Mouse (Mus musculus): Measurements from ENCODE around the gene Fam126a. TPM values are rescaled to one million over a fixed set of nuclear protein-coding genes. Genes with fewer than 3 reads are reported as not detected.

The Fam126a gene
- polyA plus RNA-seq (2016; fragmentation: Nextera tagmentation; extraction: Ambion mirVana), result 27.5 and 39.7 TPM in 2 replicates

- Histone ChIP-seq H3K9me3 (no peaks in the 10 kb centered on the region), H3K27ac (peak within 1 kb of the TSS; percentile 96), H3K4me3 (peak within 1 kb of the TSS; percentile 97), H3K36me3 (0 out of 2 replicates have a peak, but pooled peaks cover 3% of the 10 kb centered on the region), H3K27me3 (ENCODE audit: insufficient read depth, poor library complexity, severe bottlenecking) (no peaks in the 10 kb centered on the region), H3K4me1 (peaks cover 12% of the 10 kb centered on the region)
- 0% methylated on average over 16 of the region's 16 CpGs for whole genome bisulfite sequencing
- peak; percentile 100 for DNase-seq (ENCODE audit: low spot score)
Observed at GRCm38 (mm10) chr5:24030579-24030969, at the start of gene Fam126a. Gene Fam126a, minus strand, starts transcription at chr5:24030690.

- no peaks in the 10 kb centered on the region for H3K27me3 ChIP-seq (ENCODE audit: insufficient read depth, poor library complexity, severe bottlenecking)
Observed at GRCm38 (mm10) chr5:24078420-24079179, 48.1 kb upstream of the Fam126a start.

GRCm38 (mm10) chr5:24077739-24078306 lies 47.3 kb upstream of the Fam126a start:
- peak overlapping the region; percentile 47 for H3K4me3 ChIP-seq

More at GRCm38 (mm10) chr5:24078420-24079179, 48.1 kb upstream of the Fam126a start:
- WGBS, result 73% methylated on average over 7 of the region's 7 CpGs
- Histone ChIP-seq H3K36me3 (no peaks in the 10 kb centered on the region), H3K4me1 (peaks cover 14% of the 10 kb centered on the region), H3K9me3 (no peaks in the 10 kb centered on the region), H3K4me3 (no peak overlapping the region), H3K27ac (no peak overlapping the region)
- no peak for DNase-seq (ENCODE audit: low spot score)

GRCm38 (mm10) chr5:24076986-24077718 lies 46.7 kb upstream of the Fam126a start:
- WGBS, result 3% methylated on average over 14 of the region's 15 CpGs
- peak overlapping the region; percentile 79 for H3K27ac ChIP-seq
- DNase-seq (ENCODE audit: low spot score), result peak; percentile 89
- H3K9me3 ChIP-seq, result no peaks in the 10 kb centered on the region
- peak overlapping the region; percentile 47 for H3K4me3 ChIP-seq
- H3K4me1 ChIP-seq, result peaks cover 14% of the 10 kb centered on the region
- no peaks in the 10 kb centered on the region for H3K36me3 ChIP-seq
- no peaks in the 10 kb centered on the region for H3K27me3 ChIP-seq (ENCODE audit: insufficient read depth, poor library complexity, severe bottlenecking)

More at GRCm38 (mm10) chr5:24077739-24078306, 47.3 kb upstream of the Fam126a start:
- Histone ChIP-seq H3K36me3 (no peaks in the 10 kb centered on the region), H3K9me3 (no peaks in the 10 kb centered on the region), H3K27me3 (ENCODE audit: insufficient read depth, poor library complexity, severe bottlenecking) (no peaks in the 10 kb centered on the region), H3K27ac (peak overlapping the region; percentile 79), H3K4me1 (peaks cover 14% of the 10 kb centered on the region)
- 21% methylated on average over 7 of the region's 7 CpGs for WGBS
- DNase-seq (ENCODE audit: low spot score), result no peak

GRCm38 (mm10) chr5:24072031-24072430 lies 41.5 kb upstream of the Fam126a start:
- H3K9me3 ChIP-seq, result no peaks in the 10 kb centered on the region
- DNase-seq (ENCODE audit: low spot score), result no peak
- H3K4me3 ChIP-seq, result no peak overlapping the region
- H3K4me1 ChIP-seq, result peaks cover 4% of the 10 kb centered on the region
- H3K36me3 ChIP-seq, result no peaks in the 10 kb centered on the region
- no peaks in the 10 kb centered on the region for H3K27me3 ChIP-seq (ENCODE audit: insufficient read depth, poor library complexity, severe bottlenecking)
- no peak overlapping the region for H3K27ac ChIP-seq
- WGBS, result 70% methylated on average over 6 of the region's 6 CpGs

DNA sequence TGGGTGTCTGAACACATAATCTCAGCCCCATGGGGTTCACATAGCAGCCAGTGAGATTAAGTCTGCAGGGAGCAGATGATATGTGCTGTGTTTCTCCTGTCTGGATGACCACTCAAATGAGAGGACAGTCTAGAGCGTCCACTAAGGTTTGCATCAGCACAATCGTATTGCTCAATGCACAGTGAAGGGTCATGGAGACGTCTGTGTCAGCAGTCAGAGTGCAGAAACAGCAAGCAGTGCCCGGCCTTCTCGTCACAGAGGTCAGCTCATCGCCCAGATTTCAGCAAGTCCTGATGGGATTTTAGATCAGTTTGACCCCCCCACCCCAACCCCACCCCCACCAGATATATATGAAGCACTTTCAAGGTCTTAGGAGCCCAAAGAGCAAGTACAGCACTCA lies 38.5 kb upstream of the Fam126a start:
- Histone ChIP-seq H3K4me1 (no peaks in the 10 kb centered on the region; the same call in 1 of the 2 replicates), H3K9me3 (no peaks in the 10 kb centered on the region), H3K4me3 (no peak overlapping the region), H3K27ac (no peak overlapping the region), H3K36me3 (no peaks in the 10 kb centered on the region), H3K27me3 (ENCODE audit: insufficient read depth, poor library complexity, severe bottlenecking) (no peaks in the 10 kb centered on the region)
- 72% methylated on average over 6 of the region's 6 CpGs for WGBS
- no peak for DNase-seq (ENCODE audit: low spot score)

DNA sequence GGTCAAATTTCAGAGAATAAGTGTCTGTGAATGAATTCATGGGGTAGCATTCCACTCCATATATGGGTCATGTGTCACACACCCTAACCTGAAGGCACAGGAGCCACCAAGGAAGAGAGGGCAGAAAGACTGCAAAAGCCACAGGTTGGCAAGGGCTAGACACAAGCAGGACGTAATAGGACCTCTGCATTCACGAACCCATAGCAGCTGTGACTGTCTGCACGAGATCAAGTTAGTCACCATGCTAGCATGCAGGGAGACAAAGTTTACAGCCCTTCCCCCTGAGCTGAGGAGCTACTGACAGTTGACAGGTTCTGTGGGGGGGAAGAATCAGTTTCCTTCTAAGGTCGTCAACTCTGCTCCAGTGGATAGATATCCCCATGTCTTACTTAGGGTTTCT lies 33.1 kb upstream of the Fam126a start:
- Histone ChIP-seq H3K4me1 (no peaks in the 10 kb centered on the region; the same call in 1 of the 2 replicates), H3K27ac (no peak overlapping the region), H3K4me3 (no peak overlapping the region), H3K36me3 (no peaks in the 10 kb centered on the region), H3K9me3 (no peaks in the 10 kb centered on the region), H3K27me3 (ENCODE audit: insufficient read depth, poor library complexity, severe bottlenecking) (no peaks in the 10 kb centered on the region)
- WGBS, result 56% methylated on average over 4 of the region's 4 CpGs
- no peak for DNase-seq (ENCODE audit: low spot score)

DNA sequence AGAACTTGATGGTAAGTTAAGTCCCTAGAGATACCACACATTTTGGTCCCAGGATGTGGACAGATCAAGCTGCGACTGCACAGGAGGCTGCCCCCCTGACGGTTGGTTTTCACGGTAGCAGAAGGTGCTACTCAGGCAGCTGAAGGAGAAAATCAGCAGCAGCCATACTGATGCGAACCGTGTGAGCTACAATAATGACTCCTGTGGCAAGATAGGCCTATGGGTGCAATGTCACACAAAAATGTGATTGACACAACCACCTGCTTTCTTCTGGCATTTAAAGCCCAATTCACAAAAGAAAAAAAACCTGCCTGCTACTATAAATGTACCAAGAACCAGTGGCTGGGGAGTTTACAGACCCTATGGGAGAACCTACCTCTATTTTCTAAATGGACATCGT lies 32.5 kb upstream of the Fam126a start:
- H3K4me3 ChIP-seq, result no peak overlapping the region
- H3K9me3 ChIP-seq, result no peaks in the 10 kb centered on the region
- no peak overlapping the region for H3K27ac ChIP-seq
- WGBS, result 80% methylated on average over 6 of the region's 6 CpGs
- DNase-seq (ENCODE audit: low spot score), result no peak
- H3K27me3 ChIP-seq (ENCODE audit: insufficient read depth, poor library complexity, severe bottlenecking), result no peaks in the 10 kb centered on the region
- H3K4me1 ChIP-seq, result no peaks in the 10 kb centered on the region; the same call in 1 of the 2 replicates
- H3K36me3 ChIP-seq, result no peaks in the 10 kb centered on the region

GRCm38 (mm10) chr5:24060949-24061348 lies 30.5 kb upstream of the Fam126a start:
- 65% methylated on average over 3 of the region's 3 CpGs for WGBS
- Histone ChIP-seq H3K9me3 (no peaks in the 10 kb centered on the region), H3K4me1 (no peaks in the 10 kb centered on the region; the same call in 1 of the 2 replicates), H3K27ac (no peak overlapping the region), H3K36me3 (no peaks in the 10 kb centered on the region), H3K4me3 (no peak overlapping the region), H3K27me3 (ENCODE audit: insufficient read depth, poor library complexity, severe bottlenecking) (no peaks in the 10 kb centered on the region)
- no peak for DNase-seq (ENCODE audit: low spot score)

DNA sequence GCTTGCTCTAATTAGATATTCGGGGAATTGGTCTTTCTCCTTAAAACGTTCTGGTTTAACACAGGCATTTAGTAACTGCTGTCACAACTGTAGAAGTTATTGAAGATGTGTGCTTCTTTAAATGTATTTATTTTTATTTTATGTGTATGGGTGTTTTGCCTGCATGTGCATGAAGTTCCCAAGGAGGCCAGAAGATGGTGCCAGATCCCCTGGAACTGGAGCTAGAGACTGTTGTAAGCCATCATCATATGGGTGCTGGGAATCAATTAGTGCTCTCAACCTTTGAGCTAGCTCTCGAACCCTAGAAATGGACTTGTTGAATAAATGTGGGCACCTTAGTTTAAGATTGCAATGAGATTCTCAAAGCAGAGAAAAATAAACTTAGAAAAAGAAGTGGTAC lies 27.1 kb upstream of the Fam126a start:
- H3K4me3 ChIP-seq, result no peak overlapping the region
- no peaks in the 10 kb centered on the region for H3K9me3 ChIP-seq
- H3K27me3 ChIP-seq (ENCODE audit: insufficient read depth, poor library complexity, severe bottlenecking), result no peaks in the 10 kb centered on the region
- H3K27ac ChIP-seq, result no peak overlapping the region
- WGBS, result 66% methylated on average over 3 of the region's 3 CpGs
- DNase-seq (ENCODE audit: low spot score), result no peak
- H3K36me3 ChIP-seq, result no peaks in the 10 kb centered on the region
- peaks cover 7% of the 10 kb centered on the region; the same call in 1 of the 2 replicates for H3K4me1 ChIP-seq

- Histone ChIP-seq H3K4me3 (no peak overlapping the region), H3K36me3 (no peaks in the 10 kb centered on the region), H3K27ac (no peak overlapping the region), H3K9me3 (no peaks in the 10 kb centered on the region), H3K27me3 (ENCODE audit: insufficient read depth, poor library complexity, severe bottlenecking) (no peaks in the 10 kb centered on the region), H3K4me1 (peaks cover 11% of the 10 kb centered on the region; the same call in 1 of the 2 replicates)
- WGBS, result 82% methylated on average over 2 of the region's 2 CpGs
- no peak for DNase-seq (ENCODE audit: low spot score)
Observed at GRCm38 (mm10) chr5:24056865-24057264, 26.4 kb upstream of the Fam126a start.

GRCm38 (mm10) chr5:24054382-24054781 lies 23.9 kb upstream of the Fam126a start:
- Histone ChIP-seq H3K27ac (no peak overlapping the region), H3K4me1 (peaks cover 11% of the 10 kb centered on the region; the same call in 1 of the 2 replicates), H3K9me3 (no peaks in the 10 kb centered on the region), H3K4me3 (no peak overlapping the region), H3K36me3 (no peaks in the 10 kb centered on the region), H3K27me3 (ENCODE audit: insufficient read depth, poor library complexity, severe bottlenecking) (no peaks in the 10 kb centered on the region)
- WGBS, result 90% methylated on average over 3 of the region's 3 CpGs
- no peak for DNase-seq (ENCODE audit: low spot score)
